Mouse (Mus musculus) gastrocnemius, postnatal 10 days (tissue): ENCODE results near the gene Elk1. TPM values are rescaled to one million over a fixed set of nuclear protein-coding genes. Genes with fewer than 3 reads are reported as not detected.

Source experiments
- DNase-seq: peaks from one replicate; pipeline ENCODE4 v3.0.0; 2021; ENCODE audit warnings: mixed read lengths
- long read RNA-seq, 2 experiments: library from polyadenylated mRNA; stranded (forward); transcript quantifications; one replicate each; pipeline ENCODE4 v2.0.0; 2021
- total RNA-seq, 2 experiments: library from RNA; stranded (reverse); gene quantifications; 2 replicates each; pipeline ENCODE4 v1.2.3; 2021

Gene Elk1
- 1 to 10 TPM; 8.8 to 9.9 TPM for total RNA-seq
- long read RNA-seq, experiment 1, partial matches to known transcripts = 1 of 4 reads
- long read RNA-seq, experiment 1, other reads (novel, unspliced or antisense) = 0 of 4 reads
- long read RNA-seq, experiment 2, partial matches to known transcripts = 3 of 5 reads
- long read RNA-seq, experiment 2, other reads (novel, unspliced or antisense) = 0 of 5 reads

DNA sequence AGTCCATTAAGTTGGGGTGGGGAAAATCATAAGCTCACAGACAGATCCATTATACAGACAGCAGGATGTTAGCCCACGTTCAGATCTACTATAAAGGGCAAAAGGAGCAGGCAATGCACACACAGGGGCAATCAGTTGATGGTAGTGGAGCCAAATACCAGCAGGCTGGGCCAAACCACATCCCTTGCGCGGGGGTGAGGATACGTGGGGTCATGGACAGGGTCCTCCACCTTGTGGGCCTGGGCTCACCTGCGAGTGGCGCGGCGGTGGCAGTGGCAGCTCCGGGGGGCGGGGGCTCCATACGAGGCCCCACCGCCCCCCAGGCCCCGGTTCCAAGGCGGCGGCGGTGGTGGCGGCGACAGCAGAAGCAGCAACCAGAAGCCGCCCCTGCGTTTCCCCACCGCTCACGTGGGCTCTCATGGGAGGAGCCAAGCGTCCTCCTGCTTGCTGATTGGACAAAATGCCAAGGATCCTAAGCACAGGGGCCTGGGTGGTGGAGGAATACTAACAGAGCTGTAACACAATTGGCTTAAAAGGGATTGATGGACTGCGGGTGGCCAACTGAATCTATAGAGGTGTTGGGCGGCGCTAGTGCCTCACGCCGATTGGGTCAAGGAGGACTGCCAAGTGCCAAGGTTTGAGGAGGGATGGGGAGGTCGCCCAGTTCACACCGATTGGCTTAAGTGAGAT, at the start of gene Elk1:
Gene Elk1 (minus strand): TSS at position 418 of the 690 bp plus-strand sequence.
- DNase-seq = peak; percentile 66

DNA sequence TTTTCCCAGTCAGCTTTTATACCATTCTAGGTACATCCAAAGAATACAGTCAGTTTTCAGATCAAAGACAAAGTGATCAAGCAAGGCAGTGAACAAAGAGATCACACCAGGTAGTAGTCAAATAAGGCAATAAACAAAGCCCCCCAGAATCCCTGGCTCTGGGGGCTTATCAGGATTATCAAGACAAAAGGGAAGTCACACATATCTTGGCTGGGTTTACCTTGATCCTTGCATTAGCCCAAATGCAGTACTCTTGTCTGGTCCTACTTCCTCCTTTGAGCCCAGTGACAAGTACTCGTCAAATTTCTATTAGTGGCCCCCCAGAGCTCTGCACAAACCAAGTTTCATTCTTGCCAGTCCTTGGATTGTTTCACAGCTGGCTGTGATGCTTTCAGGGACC, 30.5 kb upstream of the Elk1 start:
- DNase-seq = no peak

DNA sequence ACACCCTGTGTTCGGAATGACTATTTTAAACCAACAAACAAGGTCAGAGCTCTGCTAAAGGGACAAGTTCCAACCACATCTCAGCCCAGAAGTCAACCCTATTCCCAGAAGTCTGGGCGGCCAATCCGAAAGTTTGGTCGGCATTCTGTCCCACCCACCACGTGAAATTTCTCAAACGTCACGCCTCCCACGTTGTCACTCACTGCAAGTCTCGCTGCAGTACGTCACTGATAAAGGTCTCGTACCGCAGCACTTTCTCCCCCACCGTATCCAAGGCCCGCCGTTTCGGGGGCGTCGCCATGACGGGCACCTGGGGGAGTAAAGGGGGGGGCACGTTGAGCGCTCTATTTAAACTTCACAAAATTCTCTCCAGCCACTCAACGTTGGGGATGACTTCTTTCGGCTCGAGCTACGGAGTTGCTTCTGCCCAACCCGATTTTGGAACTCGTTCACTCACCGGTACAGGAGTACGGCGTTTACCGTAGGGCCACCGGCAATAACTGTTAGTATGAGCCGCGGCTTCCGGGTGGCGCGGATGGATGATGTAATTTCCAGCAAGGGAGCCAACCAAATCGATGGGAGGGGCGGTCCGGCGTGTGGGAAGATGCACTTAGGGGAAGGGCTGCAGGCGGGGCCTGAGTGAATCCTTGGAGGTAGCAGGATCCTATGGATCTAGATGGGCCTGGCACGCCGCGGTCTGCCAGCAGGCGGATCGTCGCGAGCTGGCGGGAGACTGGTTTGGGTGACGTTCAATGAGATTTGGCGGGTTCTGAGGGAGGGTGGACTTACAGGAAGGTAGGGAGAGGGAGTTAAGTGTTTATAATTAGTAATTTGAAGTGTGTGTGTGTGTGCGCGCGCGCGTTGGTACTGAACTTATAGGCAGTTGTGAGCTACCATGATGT, 11.3 kb upstream of the Elk1 start, which contains the start of gene Uxt:
Gene Uxt (minus strand): TSS at position 541 of the 902 bp plus-strand sequence.
- DNase-seq = peak; percentile 80

DNA sequence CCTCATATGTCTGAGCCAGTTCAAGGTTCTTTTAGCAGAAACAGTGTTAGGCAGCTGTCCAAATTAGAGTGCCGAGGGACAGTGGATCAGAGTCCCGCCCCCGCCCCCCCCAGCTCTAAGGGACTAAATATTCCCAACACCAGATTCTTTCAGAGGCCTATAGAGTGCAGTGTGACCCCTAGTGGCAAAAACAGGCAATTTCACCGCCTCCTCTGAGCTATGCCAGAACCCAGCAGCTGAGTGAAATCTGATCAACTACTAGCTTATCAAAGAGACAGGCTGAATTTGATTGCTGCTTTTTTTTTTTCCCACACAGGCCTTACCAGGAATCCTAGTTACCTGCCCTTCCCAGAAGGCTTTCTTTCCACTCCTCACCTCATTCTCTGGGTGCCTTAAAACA, 4.4 kb downstream of the Elk1 start:
- peak; percentile 36 for DNase-seq

DNA sequence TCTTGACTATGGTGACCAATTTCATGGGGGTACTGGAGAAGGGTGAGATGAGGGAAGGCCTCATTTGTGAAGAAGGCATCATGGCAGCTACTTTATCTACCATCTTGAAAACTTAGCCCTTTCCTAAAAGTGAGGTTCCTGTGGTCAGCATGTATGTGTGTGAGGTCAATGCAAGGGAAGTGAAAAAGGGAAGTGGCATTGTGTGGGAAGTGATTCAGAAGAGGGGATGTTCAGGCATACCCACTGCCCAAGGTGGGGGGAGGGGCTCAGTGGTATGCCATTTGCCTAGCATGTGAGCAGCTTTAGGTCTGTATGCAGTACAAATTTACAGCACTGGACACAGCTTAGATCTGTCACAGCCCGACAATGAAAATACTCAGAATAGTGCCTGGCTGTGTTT, 18.4 kb downstream of the Elk1 start:
- no peak for DNase-seq

DNA sequence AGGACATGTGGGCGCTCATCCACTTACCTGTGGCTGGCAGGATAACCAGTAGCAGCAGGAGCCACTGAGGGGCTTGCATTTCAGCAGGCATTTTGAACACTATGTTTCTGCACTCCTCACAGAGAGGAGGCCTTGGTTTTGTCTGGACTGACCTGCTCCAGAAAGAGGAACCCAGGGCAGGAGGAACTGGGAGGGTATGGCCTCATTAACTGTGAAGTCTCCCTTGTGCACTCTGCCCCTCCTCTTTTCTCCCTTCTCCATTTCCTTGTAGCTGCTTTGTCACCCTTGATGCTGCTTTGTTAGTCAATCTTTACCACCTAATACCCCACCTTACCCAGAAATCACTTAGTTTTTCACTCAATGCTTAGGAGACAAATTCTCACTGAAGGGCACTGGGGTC, 19.0 kb downstream of the Elk1 start, which contains the start of gene Cfp:
Gene Cfp (minus strand): TSS at position 192 of the 400 bp plus-strand sequence.
- no peak for DNase-seq

DNA sequence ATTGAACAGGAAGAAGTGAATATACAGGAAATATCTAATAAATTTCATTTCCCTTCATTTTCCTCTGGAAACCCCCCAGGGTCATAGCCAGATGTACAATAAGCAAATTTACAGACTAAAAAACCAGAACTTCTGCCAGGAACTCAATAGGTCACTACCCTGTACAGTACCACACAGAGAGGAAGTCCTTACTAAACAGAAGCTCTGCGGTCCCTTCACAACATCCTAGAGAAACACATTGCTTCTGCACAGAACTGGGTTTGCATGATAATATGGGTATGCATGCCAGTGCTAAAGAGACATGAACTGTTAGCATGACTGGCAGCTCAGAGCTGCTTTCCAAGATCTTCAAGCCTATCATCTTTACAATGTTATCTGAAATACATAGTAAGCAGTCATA, 20.5 kb downstream of the Elk1 start:
- DNase-seq = no peak

DNA sequence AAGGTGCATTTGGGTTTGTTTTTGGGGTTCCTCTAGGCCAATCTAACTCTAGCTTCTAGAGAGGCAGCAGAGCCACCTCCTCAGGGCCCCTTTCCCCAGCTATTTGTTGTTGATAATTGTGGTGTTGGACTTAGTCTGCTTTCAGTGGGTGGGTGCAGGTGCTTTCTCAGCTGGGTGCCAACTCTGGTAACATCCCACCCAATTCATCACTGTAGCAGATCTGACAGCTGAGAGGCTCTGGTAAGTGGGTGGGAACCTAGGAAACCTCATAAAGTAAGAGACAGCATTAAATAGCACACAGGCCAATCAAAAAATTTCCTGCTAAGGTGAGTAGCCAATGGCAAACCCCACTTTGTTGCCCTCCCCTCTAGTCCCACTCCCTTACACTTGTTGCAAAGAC, 25.4 kb downstream of the Elk1 start:
- no peak for DNase-seq

DNA sequence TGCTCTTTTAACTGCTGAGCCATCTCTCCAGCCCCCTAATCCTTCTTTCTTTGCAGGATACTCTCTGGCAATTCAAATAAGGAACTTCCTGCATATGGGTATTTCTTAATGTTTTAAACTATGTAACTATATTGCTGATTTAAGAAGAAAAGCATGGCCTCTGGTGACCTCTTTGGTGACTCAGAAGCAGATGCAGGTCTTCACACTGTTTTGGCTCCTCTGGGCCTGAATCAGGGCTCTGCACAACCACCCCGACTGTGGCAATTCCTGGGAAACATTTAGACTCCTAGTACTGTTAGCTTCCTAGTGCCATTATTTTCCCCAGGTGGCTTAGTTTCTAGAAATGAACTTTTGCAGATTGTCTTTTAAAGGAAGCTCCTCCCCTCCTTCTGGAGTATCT, 26.9 kb downstream of the Elk1 start:
- no peak for DNase-seq

DNA sequence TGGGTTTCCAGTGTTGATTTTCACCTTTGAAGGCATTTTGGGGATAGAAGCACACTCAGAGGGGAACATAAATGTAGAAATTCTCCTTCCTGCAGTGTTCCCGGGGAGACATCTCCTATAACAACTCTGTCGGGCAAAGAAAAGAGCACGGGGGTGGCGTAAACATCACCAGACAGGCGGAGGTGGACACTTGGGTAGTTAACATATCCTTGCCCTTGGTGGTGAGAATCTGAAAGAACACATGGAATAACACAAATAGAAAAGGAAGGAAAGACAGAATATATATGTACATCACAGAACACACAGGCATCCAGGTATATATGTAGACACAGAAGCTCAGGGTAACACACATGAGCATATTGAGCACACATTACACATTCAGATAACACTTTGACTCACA, 29.0 kb downstream of the Elk1 start:
- DNase-seq = no peak

DNA sequence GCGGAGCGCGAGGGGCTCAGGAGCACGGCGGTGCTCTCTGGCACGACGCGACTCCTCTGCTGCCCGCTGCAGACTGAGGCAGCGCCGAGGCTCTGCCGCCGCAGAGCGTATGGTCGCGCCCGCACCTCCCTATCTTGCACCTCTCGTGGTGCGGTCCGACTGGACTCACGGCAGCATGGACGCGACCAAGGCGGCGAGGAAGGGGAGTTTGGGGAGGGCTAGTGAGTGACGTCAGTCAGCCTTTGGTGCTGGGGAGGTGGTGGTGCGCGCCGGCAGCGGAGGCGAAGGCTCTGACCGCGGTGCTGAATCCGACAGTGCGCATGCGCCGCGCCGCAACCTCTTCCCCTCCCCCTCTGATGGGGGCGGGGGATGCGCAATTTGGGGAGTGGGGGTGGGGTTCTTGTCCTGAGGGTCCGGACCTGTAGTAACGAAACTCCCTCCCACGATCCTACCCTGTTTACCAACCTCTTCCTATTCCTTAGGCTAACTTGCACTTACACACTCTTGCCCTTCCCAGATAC, 29.5 kb downstream of the Elk1 start, which contains the start of gene Syn1:
Gene Syn1 (minus strand): TSS at position 161 of the 521 bp plus-strand sequence.
- peak; percentile 50 for DNase-seq

DNA sequence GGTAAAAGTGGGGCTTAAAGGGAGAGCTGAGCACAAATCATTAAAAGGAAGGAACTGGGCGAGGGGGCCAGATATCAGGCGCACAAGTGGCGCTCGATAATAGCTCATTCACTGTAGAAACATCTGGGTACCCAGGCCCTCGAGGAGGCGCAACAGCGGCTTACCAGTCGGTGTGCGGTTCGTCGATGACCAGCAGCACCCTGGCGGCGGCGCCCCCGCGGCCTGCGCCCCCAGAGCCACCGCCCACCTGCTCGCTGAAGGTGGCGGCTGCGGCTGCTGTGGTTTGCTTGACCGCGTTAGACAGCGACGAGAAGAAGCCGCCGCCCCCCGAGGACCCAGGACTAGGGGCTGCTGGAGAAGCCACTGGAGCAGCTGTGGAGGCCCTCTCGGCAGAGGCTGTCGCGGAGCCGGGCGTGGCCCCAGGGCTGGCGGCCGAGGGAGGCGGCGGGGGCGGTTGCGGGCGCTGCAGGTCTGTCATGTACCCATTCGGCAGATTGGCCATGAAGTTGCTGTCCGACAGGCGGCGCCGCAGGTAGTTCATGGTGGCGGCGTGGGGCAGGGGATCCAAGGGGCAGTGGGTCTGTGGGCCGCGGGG, 30.1 kb downstream of the Elk1 start:
- no peak for DNase-seq

DNA sequence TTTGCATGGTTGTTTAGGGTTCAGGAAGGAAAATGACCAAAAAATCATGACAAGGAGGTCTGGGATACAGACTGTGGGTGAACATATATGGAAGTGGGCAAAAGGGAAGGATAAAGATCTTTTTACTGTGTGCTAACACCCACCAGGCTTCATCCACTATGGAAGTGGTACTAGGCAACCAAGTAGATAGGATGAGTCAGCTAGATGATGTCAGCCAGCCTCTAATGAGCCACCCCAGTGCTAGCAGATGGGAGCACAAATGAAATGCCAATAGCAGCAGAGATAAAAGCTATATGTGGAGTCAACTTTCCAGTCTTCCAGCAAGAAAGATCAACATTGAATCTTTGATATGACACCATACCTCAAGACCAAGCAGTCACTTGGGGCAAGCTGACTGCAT, 35.3 kb downstream of the Elk1 start:
- no peak for DNase-seq

DNA sequence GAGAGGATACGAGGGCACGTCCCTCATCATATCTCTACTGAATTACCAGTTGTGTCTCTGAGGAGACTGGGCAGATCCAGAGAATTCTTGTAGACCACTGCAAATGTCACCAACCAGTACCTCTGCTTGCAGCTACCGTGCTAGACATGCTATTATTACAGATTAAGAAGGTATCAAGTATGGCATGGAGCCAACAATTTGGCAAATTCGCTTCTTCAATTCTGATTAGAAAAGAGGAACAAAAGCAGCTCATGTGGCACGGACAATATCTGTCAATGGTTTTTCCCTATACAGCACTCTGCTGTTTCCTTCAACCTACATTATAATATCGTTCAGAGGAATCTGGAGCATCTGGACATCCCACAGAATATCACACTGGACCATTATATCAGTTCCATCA, 36.7 kb downstream of the Elk1 start:
- DNase-seq = no peak

DNA sequence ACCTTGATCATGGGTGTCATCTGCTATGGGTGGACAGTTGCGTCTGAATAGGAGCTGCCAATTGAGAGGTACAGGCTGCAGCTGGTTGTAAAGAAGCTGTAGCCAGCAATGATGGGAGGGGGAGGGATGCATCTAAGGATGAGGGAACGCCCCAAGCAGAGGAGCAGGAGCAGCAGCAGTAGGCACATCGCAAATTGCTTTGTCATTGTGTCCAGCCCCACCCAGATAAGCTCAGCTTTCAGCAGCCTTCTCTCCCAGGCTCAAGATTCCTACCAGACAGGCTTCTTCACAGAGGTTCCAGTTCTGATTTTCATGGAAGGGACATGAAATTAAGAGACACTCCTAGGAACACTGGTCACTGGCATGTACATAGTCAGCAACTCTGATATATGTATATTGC, 40.3 kb downstream of the Elk1 start:
- DNase-seq = no peak

Other genes with a start within 250 kb of the Elk1 start
- 1 to 10 TPM; 7.0 to 9.2 TPM for gene Usp11, start 246.7 kb downstream of the Elk1 start, total RNA-seq
- gene Araf, start 152.8 kb downstream of the Elk1 start, total RNA-seq = 10 to 100 TPM; 78.8 to 79.6 TPM
- gene Timp1, start 80.4 kb downstream of the Elk1 start, total RNA-seq = 10 to 100 TPM in 1 of 2 experiments, 1 to 10 TPM in 1; 7.9 to 22.1 TPM
- gene Syn1, start 29.6 kb downstream of the Elk1 start, total RNA-seq = 1 to 10 TPM in 1 of 2 experiments, under 1 TPM in 1; 0.56 to 1.1 TPM
- 1 to 10 TPM; 6.7 to 8.6 TPM for gene Cfp, start 19.1 kb downstream of the Elk1 start, total RNA-seq
- gene Uxt, start 11.4 kb upstream of the Elk1 start, total RNA-seq = 10 to 100 TPM; 25.1 to 25.5 TPM
- gene Zfp182, start 111.7 kb upstream of the Elk1 start, total RNA-seq = 1 to 10 TPM; 2.8 to 4.4 TPM
- not detected for gene Spaca5, start 117.8 kb upstream of the Elk1 start, total RNA-seq
- gene Zfp300, start 138.9 kb upstream of the Elk1 start, total RNA-seq = under 1 TPM; 0.94 to 0.99 TPM
- gene Ssxa1, start 165.2 kb upstream of the Elk1 start, total RNA-seq = not detected
- gene Gm21876, start 225.0 kb upstream of the Elk1 start, total RNA-seq = not detected